Mouse (Mus musculus) hematopoietic stem cell, adult 5-6 weeks (primary cell): ENCODE measurements at regions not wholly inside any gene's neighbourhood (a gene's known extent, or its start where the extent isn't known, plus 50 kb on each side); places are given as distances from the start of the nearest gene placed in this dataset.
"Not testable (repeated sequence)": the region's sequence is repeated elsewhere in the genome, so short reads cannot be mapped to it uniquely, and the experiment has no call there.

ENCODE experiments used
- ATAC-seq, 2 experiments: fragments of 125-278 bp in 1 of 2; replicated peaks in 1 of 2; 2 replicates each; pipeline ENCODE4 v1.8.0; 2016 to 2017; ENCODE audit warnings: inconsistent platforms in 2 of 2, mild to moderate bottlenecking in 2 of 2, moderate number of reproducible peaks in 2 of 2, low read depth in 1 of 2, moderate TSS enrichment in 1 of 2; ENCODE audit not compliant: low FRiP score in 2 of 2, poor library complexity in 2 of 2, severe bottlenecking in 2 of 2, insufficient read depth in 1 of 2, low TSS enrichment in 1 of 2

DNA sequence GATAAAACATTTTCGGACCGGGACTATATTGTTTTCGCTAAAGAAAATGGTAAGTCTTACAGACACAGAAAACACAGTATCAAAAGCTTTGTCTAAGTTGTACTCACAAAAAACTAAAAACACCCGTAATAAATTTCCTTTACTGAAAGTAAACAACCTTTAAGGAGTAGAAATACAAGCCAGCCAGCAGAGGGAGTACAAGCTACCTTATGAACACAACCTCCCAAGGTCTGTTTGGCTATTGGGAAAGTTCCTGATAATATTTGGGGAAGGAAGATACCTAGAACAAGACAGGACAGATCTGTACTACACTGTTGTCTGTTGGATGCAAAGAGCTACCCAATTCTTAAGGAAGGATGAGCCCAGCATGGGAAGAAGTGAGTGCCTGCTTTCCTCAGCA, 117.5 kb upstream of the Cdk6 start:
- peak in 1 of 2 experiments; percentile 49; a peak in 3 of 4 replicates for ATAC-seq

DNA sequence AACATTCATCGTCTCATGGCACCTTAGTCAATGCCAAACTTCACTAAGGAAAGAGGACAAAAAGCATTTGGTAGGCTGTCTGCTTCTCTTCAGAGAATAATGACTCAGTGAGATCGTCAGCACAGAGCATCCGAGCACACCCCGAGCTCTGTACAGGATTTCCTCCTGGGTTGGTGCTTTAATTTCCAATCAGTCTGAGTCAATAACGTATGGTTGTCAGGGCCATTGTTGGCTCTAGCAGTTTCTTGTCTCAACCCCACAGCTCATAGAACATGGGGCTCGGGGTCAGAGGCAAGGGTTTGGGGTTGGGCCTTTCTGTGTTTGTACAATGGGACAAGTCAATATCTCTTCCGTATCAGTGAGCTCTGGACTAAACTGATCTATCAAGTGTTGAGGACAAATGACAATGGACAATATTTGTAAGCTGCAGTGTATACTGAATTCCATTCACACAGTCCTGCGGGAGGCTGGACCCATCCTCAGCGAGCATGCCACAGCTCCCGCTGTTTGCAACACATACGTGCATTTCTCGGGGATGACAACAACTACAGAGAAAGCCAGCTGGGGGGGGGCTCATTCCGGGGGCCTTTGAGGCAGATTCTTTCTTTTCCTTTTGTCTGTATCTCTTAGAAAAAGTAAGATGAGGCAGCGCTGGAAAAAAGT, 116.8 kb upstream of the Cdk6 start:
- ATAC-seq, result not testable (repeated sequence)

DNA sequence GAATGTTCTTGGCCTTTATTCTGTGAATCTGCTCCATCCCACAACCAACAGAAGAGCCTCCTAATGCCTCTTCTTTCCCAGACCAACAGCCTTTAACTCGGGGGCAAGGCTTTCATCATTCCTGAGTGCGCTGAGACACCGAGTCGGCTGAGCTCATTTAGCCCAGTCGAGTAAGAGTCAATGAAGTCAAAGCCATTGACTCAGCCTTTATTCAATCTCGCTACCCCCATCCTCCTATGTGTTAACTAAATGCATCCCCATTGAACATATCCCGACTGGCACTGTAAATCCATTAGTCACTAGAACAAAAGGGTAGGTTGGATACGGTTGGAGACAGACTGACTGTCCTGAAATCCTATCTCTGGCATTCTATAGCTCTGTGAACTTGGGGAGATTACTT, 115.9 kb upstream of the Cdk6 start:
- ATAC-seq, result not testable (repeated sequence)

DNA sequence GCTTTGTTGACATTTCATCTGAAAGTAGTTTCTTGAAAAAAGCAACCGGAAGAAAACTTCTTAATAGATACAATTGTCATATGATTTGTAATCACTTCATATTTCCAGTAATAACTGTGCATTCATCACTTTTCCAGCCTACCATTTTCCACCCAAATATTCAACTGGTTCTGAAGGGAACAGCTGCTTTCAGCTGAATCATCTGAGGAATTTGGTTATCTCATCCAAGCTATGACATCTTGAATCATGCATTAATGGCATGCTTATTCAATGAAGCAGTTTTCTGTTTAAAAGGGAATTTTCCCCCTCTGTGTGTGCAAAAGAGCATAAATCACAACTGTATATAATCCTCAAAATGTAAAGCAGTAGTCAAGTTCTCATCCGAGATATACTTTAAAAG, 97.2 kb upstream of the Cdk6 start:
- not testable (repeated sequence) for ATAC-seq

- ATAC-seq, result peak; percentile 53 to 72; a peak in 2 of 4 replicates
Measured at GRCm38 (mm10) chr5:3247333-3247732, 94.0 kb upstream of the Cdk6 start.

DNA sequence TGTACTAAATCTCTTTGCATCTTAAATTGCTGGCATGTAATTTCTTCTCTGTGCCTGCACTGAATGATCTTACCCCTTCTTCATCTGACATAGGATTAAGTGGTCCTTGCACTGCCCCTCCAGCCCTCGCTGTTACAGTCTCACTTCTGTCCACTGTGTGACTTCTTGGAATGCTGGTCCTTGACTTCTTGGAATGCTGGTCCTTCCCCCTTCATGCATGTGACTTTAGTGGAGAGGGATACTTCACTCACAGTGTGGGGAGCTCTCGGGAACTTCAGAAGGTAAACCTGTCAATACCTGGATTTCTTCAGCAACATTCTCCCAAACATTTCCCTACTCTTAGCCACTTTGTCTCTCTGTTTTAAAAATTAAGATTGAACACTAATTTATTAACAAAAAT, 91.0 kb upstream of the Cdk6 start:
- no peak for ATAC-seq

DNA sequence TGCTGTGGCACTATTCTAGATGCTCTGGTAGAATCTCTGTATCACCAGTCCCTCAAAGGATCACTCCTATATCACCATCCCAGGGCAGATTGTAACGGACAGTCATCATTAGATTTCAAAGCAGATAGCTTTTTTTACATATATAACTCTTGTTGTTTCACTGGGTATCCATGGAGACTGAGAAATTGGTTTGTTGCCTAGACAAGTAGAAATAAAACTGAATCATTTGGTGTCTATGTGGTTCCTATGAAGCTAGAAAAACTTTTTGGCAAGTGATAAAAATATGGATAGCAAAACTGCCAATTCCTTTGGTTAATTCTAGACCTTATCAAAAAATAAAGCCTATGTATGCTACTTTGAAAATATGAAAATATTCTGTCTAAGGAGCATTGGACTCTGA, 81.0 kb upstream of the Cdk6 start:
- no peak for ATAC-seq

DNA sequence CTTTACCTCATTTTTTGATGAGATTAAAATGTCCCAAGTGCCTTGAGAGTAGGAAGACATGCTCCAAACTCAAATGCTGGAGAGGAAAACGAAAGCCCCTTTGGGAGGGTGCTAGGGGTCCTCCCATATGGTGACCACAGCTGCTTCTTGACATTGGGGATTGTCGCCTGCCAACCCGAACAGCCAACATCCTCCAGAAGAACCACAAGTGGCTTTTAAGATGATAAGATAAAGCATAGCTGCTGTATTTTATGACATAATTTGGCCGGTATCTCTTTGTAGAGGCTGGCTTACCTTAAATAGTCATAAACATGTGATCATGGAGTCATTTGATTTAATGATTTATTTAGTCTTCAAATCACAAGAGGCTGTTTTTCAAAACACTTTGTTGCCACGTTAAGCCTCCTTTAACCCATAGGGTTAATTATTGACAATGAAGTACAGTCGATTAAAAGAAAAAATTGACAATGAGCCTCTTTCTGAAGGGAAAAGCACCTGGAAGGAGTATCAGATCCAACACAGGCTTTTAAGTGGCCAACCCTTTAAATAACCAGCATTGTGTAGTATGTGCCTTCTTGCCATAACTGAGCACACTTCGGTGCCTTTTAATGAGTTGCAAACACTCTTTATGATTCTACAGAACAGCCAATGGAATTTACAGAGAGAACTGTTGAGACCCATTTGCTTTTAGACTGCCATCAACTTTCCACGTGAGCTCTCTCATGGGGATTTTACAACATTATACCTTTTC, 76.1 kb upstream of the Cdk6 start:
- not testable (repeated sequence) for ATAC-seq

GRCm38 (mm10) chr5:3267021-3267420, 74.3 kb upstream of the Cdk6 start:
- no peak for ATAC-seq

GRCm38 (mm10) chr5:3269760-3270159, 71.5 kb upstream of the Cdk6 start:
- peak; percentile 12 to 37; a peak in 2 of 4 replicates for ATAC-seq

DNA sequence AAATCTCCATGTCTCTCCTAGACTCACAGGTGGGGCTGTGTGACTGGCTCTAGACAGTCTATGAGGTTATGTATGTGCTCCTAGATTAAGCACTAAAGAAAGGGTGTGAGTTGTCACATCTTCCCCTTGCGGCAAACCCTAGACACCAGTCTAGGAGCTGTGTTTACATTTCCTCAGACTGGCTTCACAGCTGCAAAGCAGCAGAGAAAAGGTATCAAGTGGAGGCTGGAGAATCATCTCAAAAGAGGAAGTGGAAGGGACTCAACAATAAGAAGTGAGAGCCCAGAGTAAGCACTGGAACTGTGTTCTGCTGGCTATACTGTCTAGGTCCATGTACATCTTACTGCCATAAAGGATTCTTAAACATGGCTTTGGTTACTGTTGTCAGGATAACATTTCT, 68.1 kb upstream of the Cdk6 start:
- ATAC-seq, result peak; percentile 85 to 90

DNA sequence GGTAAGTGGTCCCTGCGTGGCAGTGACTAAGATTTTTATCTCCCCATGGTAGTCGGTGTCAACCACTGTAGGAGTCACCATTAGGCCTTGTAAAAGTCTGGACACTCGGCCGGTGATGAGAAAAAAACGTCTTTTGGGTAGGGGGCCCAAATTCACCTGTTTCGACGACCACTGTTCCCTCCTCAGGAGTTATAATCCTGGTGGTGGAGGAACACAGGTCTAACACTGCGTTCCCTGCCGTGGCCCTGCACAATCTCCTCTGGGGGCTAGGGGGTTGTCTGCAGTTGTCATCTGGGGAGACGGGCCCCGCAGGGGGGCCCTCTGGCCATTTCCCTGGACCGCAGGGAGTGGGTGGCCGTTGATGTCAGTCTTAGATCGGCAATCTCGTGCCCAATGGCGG, 64.0 kb upstream of the Cdk6 start:
- not testable (repeated sequence) for ATAC-seq

DNA sequence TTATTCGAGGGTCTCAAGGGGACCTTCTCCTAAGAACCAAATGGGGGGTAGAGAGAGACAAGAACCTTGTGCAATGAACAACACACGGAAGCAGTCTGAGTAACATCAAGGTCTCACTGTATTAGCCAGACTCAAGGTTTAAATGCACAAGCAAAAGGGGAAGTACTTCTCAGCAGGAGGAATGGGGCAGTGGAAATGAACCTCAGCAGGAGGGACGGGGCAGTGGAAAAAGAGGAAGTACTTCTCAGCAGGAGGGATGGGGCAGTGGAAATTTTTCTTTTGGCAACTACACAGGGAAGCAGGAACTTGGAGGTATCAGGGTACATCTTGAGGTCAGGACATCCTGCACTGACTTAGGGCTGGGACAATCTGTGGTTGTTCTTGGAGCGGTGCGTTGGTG, 62.3 kb upstream of the Cdk6 start:
- not testable (repeated sequence) for ATAC-seq

GRCm38 (mm10) chr5:3281911-3282506, 59.3 kb upstream of the Cdk6 start:
- not testable (repeated sequence) for ATAC-seq

DNA sequence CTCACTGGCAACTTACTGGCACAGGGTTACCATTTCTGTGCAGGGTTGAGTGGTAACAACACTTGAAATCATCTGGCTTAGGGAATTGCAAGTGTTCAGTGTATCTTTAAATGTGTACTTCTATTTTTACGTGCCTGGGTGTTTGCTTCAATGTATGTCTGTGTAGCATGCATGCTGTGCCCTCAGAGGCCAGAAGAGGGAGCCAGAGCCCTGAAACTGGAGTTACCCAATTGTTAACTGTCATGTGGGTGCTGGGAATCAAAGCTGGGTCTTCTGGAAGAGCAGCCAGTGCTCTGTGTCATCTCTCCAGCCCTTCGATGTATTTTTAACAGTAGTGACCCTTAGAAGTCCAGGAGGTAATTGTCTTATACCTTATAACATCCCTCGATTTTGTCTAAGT, 58.2 kb upstream of the Cdk6 start:
- ATAC-seq, result no peak

- not testable (repeated sequence) for ATAC-seq
Measured at GRCm38 (mm10) chr5:3284335-3284734, 57.0 kb upstream of the Cdk6 start.

DNA sequence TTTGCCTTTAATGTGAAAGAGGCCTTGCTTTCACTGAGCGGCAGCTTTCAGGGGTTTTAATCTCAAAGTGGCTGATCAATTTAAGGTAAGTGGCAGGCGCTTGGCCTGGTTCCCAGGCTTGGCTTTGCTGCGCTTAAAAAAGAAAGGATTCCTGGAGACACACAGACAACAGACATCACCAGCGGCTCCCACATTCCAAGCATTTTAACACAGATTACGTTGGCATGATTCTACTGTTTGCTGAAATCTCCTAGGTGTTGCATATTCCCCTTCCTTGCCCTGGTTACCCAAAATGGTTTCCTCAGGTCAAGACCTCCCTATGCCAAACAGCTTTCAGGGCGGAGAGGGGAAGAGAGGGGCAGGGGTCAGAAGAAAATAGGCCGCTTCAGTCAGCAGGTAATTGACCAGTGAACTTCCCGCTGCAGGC, 51.3 kb upstream of the Cdk6 start:
- not testable (repeated sequence) for ATAC-seq
